Mouse (Mus musculus): ENCODE data around the gene Sumo1. TPM values are rescaled to one million over a fixed set of nuclear protein-coding genes. Genes with fewer than 3 reads are reported as not detected.

The Sumo1 gene
- total RNA-seq (2014; rRNA removed; ENCODE audit: low replicate concordance) (68.9 and 71.3 TPM in 2 replicates), polyA plus RNA-seq (2015; fragmentation: Nextera tagmentation; extraction: Ambion mirVana) (186 and 199 TPM in 2 replicates)

GRCm38 (mm10) chr1:59670641-59671168 is at the start of gene Sumo1:
TSS of gene Sumo1 (minus strand) at chr1:59670834.
- 0 out of 2 replicates have a peak, but pooled peaks cover 4% of the 10 kb centered on the region for H3K36me3 ChIP-seq (replicated peaks; ENCODE audit: control insufficient read depth, insufficient read depth, low read length)
- peak within 1 kb of the TSS; percentile 77 for H3K4me2 ChIP-seq (ENCODE audit: low read depth, low read length)
- peaks cover 19% of the 10 kb centered on the region; the same call in 1 of the 2 replicates for H3K4me1 ChIP-seq (ENCODE audit: control insufficient read depth, insufficient read depth)
- H3K27me3 ChIP-seq (ENCODE audit: control insufficient read depth, insufficient read depth, low read length), result no peaks in the 10 kb centered on the region
- H3K4me3 ChIP-seq (ENCODE audit: low read depth, low read length), result peak within 1 kb of the TSS; percentile 94
- H3K9me3 ChIP-seq (replicated peaks; ENCODE audit: control insufficient read depth, low read length), result no peaks in the 10 kb centered on the region
- peak within 1 kb of the TSS; percentile 94 for H3K27ac ChIP-seq (ENCODE audit: low read depth)
- DNase-seq (ENCODE audit: low spot score) (peak; percentile 95), ATAC-seq (ENCODE audit: insufficient read depth, low read depth) (peak; percentile 96)
- WGBS, result under 1% methylated on average over 36 of the region's 36 CpGs
- no peak for TF ChIP-seq CTCF (IDR thresholded peaks at IDR 0.05; ENCODE audit: low read depth)
- TF ChIP-seq EP300 (IDR thresholded peaks at IDR 0.05; ENCODE audit: low read depth), result no peak; the same call in 1 of the 2 replicates
- H3K9ac ChIP-seq (replicated peaks; ENCODE audit: low read depth, low read length), result peak within 1 kb of the TSS; percentile 98

DNA sequence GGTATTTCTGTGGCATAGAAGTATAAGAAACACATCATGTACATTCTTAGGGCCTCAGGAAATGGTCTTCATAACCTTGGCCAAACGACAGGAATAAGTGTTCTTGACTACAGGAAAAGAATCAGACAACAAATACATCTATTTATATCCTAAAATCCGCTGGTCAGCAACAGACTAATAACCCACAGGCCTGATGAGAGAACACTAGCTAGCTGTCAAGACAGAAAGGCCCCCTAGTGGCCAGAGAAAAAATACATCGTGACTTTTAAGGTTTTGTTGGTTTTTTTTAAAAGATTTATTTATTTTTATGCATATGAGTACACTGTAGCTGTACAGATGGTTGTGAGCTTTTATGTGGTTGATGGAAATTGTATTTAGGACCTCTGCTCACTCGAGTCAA is 49.3 kb upstream of the Sumo1 start:
- 0 out of 2 replicates have a peak, but pooled peaks have one; percentile 36 for ATAC-seq (ENCODE audit: insufficient read depth, low read depth)
- H3K4me3 ChIP-seq (ENCODE audit: low read depth, low read length), result no peak overlapping the region
- 0 out of 2 replicates have a peak, but pooled peaks cover 2% of the 10 kb centered on the region for H3K4me1 ChIP-seq (ENCODE audit: control insufficient read depth, insufficient read depth)
- H3K9ac ChIP-seq (replicated peaks; ENCODE audit: low read depth, low read length), result no peak overlapping the region
- 24% methylated on average over 4 of the region's 4 CpGs for WGBS
- no peak overlapping the region; the same call in 1 of the 2 replicates for H3K27ac ChIP-seq (ENCODE audit: low read depth)
- no peaks in the 10 kb centered on the region for H3K27me3 ChIP-seq (ENCODE audit: control insufficient read depth, insufficient read depth, low read length)
- H3K4me2 ChIP-seq (ENCODE audit: low read depth, low read length), result no peak overlapping the region
- H3K36me3 ChIP-seq (replicated peaks; ENCODE audit: control insufficient read depth, insufficient read depth, low read length), result peaks cover 11% of the 10 kb centered on the region; the same call in 1 of the 2 replicates
- peak; percentile 83 for DNase-seq (ENCODE audit: low spot score)
- no peak for TF ChIP-seq EP300 (IDR thresholded peaks at IDR 0.05; ENCODE audit: low read depth)
- peak; percentile 52 for TF ChIP-seq CTCF (IDR thresholded peaks at IDR 0.05; ENCODE audit: low read depth)
- no peaks in the 10 kb centered on the region for H3K9me3 ChIP-seq (replicated peaks; ENCODE audit: control insufficient read depth, low read length)

- no peak overlapping the region for H3K9ac ChIP-seq (replicated peaks; ENCODE audit: low read depth, low read length)
- H3K27me3 ChIP-seq (ENCODE audit: control insufficient read depth, insufficient read depth, low read length), result no peaks in the 10 kb centered on the region
- peak; percentile 37; the same call in 1 of the 2 replicates for TF ChIP-seq CTCF (IDR thresholded peaks at IDR 0.05; ENCODE audit: low read depth)
- no peak for TF ChIP-seq EP300 (IDR thresholded peaks at IDR 0.05; ENCODE audit: low read depth)
- H3K4me2 ChIP-seq (ENCODE audit: low read depth, low read length), result no peak overlapping the region
- 82% methylated on average over 1 of the region's 1 CpGs for WGBS
- DNase-seq (ENCODE audit: low spot score), result no peak
- H3K9me3 ChIP-seq (replicated peaks; ENCODE audit: control insufficient read depth, low read length), result no peaks in the 10 kb centered on the region
- H3K4me1 ChIP-seq (ENCODE audit: control insufficient read depth, insufficient read depth), result no peaks in the 10 kb centered on the region
- peaks cover 81% of the 10 kb centered on the region for H3K36me3 ChIP-seq (replicated peaks; ENCODE audit: control insufficient read depth, insufficient read depth, low read length)
- no peak overlapping the region for H3K27ac ChIP-seq (ENCODE audit: low read depth)
- no peak overlapping the region for H3K4me3 ChIP-seq (ENCODE audit: low read depth, low read length)
- ATAC-seq (ENCODE audit: insufficient read depth, low read depth), result no peak
Observed at GRCm38 (mm10) chr1:59701766-59702165, 31.1 kb upstream of the Sumo1 start.

GRCm38 (mm10) chr1:59698207-59698606 is 27.6 kb upstream of the Sumo1 start:
- no peak for ATAC-seq (ENCODE audit: insufficient read depth, low read depth)
- Histone ChIP-seq H3K27me3 (ENCODE audit: control insufficient read depth, insufficient read depth, low read length) (no peaks in the 10 kb centered on the region), H3K9ac (replicated peaks; ENCODE audit: low read depth, low read length) (no peak overlapping the region), H3K27ac (ENCODE audit: low read depth) (no peak overlapping the region), H3K4me3 (ENCODE audit: low read depth, low read length) (no peak overlapping the region), H3K9me3 (replicated peaks; ENCODE audit: control insufficient read depth, low read length) (no peaks in the 10 kb centered on the region), H3K4me2 (ENCODE audit: low read depth, low read length) (no peak overlapping the region), H3K36me3 (replicated peaks; ENCODE audit: control insufficient read depth, insufficient read depth, low read length) (peaks cover 80% of the 10 kb centered on the region), H3K4me1 (ENCODE audit: control insufficient read depth, insufficient read depth) (no peaks in the 10 kb centered on the region)
- no peak for DNase-seq (ENCODE audit: low spot score)
- TF ChIP-seq CTCF (IDR thresholded peaks at IDR 0.05; ENCODE audit: low read depth), result no peak
- TF ChIP-seq EP300 (IDR thresholded peaks at IDR 0.05; ENCODE audit: low read depth), result no peak
- WGBS, result 86% methylated on average over 3 of the region's 3 CpGs

DNA sequence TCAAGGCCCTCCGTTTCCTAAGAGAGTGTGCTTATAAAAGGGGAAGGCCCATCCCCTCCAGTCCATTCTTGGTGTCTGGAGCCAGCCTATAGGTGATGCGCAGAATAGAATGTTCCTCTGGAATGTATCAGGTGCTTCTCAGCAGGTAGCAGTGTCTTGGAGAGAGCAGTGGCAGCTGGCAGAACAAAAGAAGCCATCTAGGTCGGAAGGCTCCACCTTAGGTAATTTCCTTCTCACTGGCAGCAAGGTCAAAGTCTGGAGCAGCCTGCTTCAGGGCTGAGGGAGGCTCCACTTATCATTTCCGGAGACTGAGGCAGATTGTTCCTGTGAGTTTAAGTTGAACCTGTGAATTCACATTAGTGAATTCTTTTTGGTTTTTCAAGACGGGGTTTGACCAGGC is 27.1 kb upstream of the Sumo1 start:
- WGBS, result 75% methylated on average over 5 of the region's 5 CpGs
- H3K36me3 ChIP-seq (replicated peaks; ENCODE audit: control insufficient read depth, insufficient read depth, low read length), result peaks cover 84% of the 10 kb centered on the region
- H3K4me2 ChIP-seq (ENCODE audit: low read depth, low read length), result no peak overlapping the region
- no peak overlapping the region for H3K9ac ChIP-seq (replicated peaks; ENCODE audit: low read depth, low read length)
- H3K9me3 ChIP-seq (replicated peaks; ENCODE audit: control insufficient read depth, low read length), result no peaks in the 10 kb centered on the region
- no peaks in the 10 kb centered on the region for H3K4me1 ChIP-seq (ENCODE audit: control insufficient read depth, insufficient read depth)
- no peak overlapping the region for H3K4me3 ChIP-seq (ENCODE audit: low read depth, low read length)
- no peak for DNase-seq (ENCODE audit: low spot score)
- ATAC-seq (ENCODE audit: insufficient read depth, low read depth), result no peak
- TF ChIP-seq CTCF (IDR thresholded peaks at IDR 0.05; ENCODE audit: low read depth) (no peak), EP300 (IDR thresholded peaks at IDR 0.05; ENCODE audit: low read depth) (no peak)
- H3K27me3 ChIP-seq (ENCODE audit: control insufficient read depth, insufficient read depth, low read length), result no peaks in the 10 kb centered on the region
- H3K27ac ChIP-seq (ENCODE audit: low read depth), result no peak overlapping the region
